7 mouse cellular contexts compared by ENCODE assay signal in genomic region chr5:57719594-57720185, GRCm38 (mm10). TPM values are rescaled to one million over a fixed set of nuclear protein-coding genes. Genes with fewer than 3 reads are reported as not detected.
DNase-seq lines count a peak whose midpoint lies in the region; ATAC-seq and TF ChIP-seq lines count a peak whose summit lies in the region.

No protein-coding gene starts in this region.

- no peaks in the 10 kb centered on the region for H3K27me3 ChIP-seq in Patski
- H3K27me3 ChIP-seq in hindbrain, embryonic 14.5 days (ENCODE audit: control insufficient read depth, insufficient read depth, low read length), result no peaks in the 10 kb centered on the region
- H3K27me3 ChIP-seq in stomach, embryonic 15.5 days (replicated peaks), result no peaks in the 10 kb centered on the region

- H3K36me3 ChIP-seq in hindbrain, embryonic 14.5 days (replicated peaks; ENCODE audit: control insufficient read depth, insufficient read depth), result no peaks in the 10 kb centered on the region
- no peaks in the 10 kb centered on the region for H3K36me3 ChIP-seq in stomach, embryonic 15.5 days

- peak overlapping the region; percentile 86 for H3K4me2 ChIP-seq in hindbrain, embryonic 14.5 days (replicated peaks)
- H3K4me2 ChIP-seq in stomach, embryonic 15.5 days, result peak overlapping the region; percentile 93

- in situ Hi-C loops in Patski (cut with MboI; ENCODE audit: low pct_unique_long_range_greater_than_20kb), result loop anchor here (5.0 to 10.0 kb wide), 2 partner anchors 55 to 148 kb away; no protein-coding TSS in a partner anchor

- peak overlapping the region; percentile 86 for H3K27ac ChIP-seq in hindbrain, embryonic 14.5 days
- no peak overlapping the region for H3K27ac ChIP-seq in stomach, embryonic 15.5 days

- intact Hi-C loops in left cerebral cortex, postnatal 4 days (cut with DNase I), result loop anchor here (5.0 kb wide), 2 partner anchors 1018 to 1512 kb away; no protein-coding TSS in a partner anchor

- TF ChIP-seq CTCF in Patski (IDR thresholded peaks at IDR 0.05), result no peak
- peak; percentile 53; the same call in 1 of the 2 replicates for TF ChIP-seq CTCF in brain, embryonic 14.5 days (IDR thresholded peaks at IDR 0.05; ENCODE audit: borderline replicate concordance, extremely low read depth, insufficient read depth, insufficient read length)

- H3K9ac ChIP-seq in hindbrain, embryonic 14.5 days, result peak overlapping the region; percentile 84
- H3K9ac ChIP-seq in stomach, embryonic 15.5 days, result peak overlapping the region; percentile 52

- peaks cover 13% of the 10 kb centered on the region for H3K4me1 ChIP-seq in hindbrain, embryonic 14.5 days (replicated peaks; ENCODE audit: control insufficient read depth, insufficient read depth, low read length)
- 0 out of 2 replicates have a peak, but pooled peaks cover 7% of the 10 kb centered on the region for H3K4me1 ChIP-seq in stomach, embryonic 15.5 days

- ATAC-seq in Patski, result peak; percentile 6
- no peak for ATAC-seq in hindbrain, embryonic 14.5 days (ENCODE audit: low FRiP score)
- no peak for ATAC-seq in stomach, embryonic 15.5 days (ENCODE audit: insufficient read depth, low FRiP score, low read depth)

- H3K9me3 ChIP-seq in hindbrain, embryonic 14.5 days (ENCODE audit: control insufficient read depth, low read length), result no peaks in the 10 kb centered on the region
- H3K9me3 ChIP-seq in stomach, embryonic 15.5 days, result no peaks in the 10 kb centered on the region

- CTCF ChIA-PET in Patski (lab: Charles Lee), result interaction anchor here (0.9 to 1.8 kb wide), 6 partner anchors 45 to 66 kb away, joined by 3 to 6 read pairs (median 3); no protein-coding TSS in a partner anchor

- no peak for TF ChIP-seq POLR2A in brain, embryonic 14.5 days (IDR thresholded peaks at IDR 0.05; ENCODE audit: borderline replicate concordance, extremely low read depth, insufficient read depth, insufficient read length, poor library complexity, severe bottlenecking)

- POLR2A ChIA-PET in Patski (lab: Charles Lee), result interaction anchor here (0.7 to 1.2 kb wide), 2 partner anchors 43 to 51 kb away, joined by 3 read pairs; no protein-coding TSS in a partner anchor

- under 1% methylated on average over 59 of the region's 59 CpGs for WGBS in hindbrain, embryonic 14.5 days
- under 1% methylated on average over 59 of the region's 59 CpGs for WGBS in stomach, embryonic 15.5 days

- DNase-seq in Patski (ENCODE audit: low read depth, low spot score), result no peak
- DNase-seq in brain, embryonic 14.5 days (ENCODE audit: low read depth), result peak; percentile 83
- DNase-seq in frontal cortex, postnatal 14 days (ENCODE audit: low spot score in 2 of 2), result peak; percentile 45 to 63
- DNase-seq in hindbrain, embryonic 14.5 days (ENCODE audit: low spot score), result peak; percentile 63
- peak; percentile 75 for DNase-seq in left cerebral cortex, postnatal 4 days
- DNase-seq in mesoderm, embryonic 11.5 days (ENCODE audit: low read depth, low spot score), result peak; percentile 56

- peak overlapping the region; percentile 56 for H3K4me3 ChIP-seq in hindbrain, embryonic 14.5 days (replicated peaks; ENCODE audit: low read length)
- H3K4me3 ChIP-seq in stomach, embryonic 15.5 days (replicated peaks), result peak overlapping the region; percentile 70

RNA-seq across cellular contexts. Expression of gene Pcdh7, which starts 1.9 kb away (rescaled TPM):
- 139 TPM for polyA plus RNA-seq in Patski (2021)
- 10.0 and 25.8 TPM in 2 replicates for polyA plus RNA-seq in brain, embryonic 14.5 days (2012; rRNA removed)
- polyA plus RNA-seq in hindbrain, embryonic 14.5 days (2014; fragmentation: Nextera tagmentation; extraction: Ambion mirVana), result 34.4 and 37.5 TPM in 2 replicates
- total RNA-seq in left cerebral cortex, postnatal 4 days (2021), result 100 to 1,000 TPM; 118 to 136 TPM
- 9.5 and 10.0 TPM in 2 replicates for polyA plus RNA-seq in stomach, embryonic 15.5 days (2015; fragmentation: Nextera tagmentation; extraction: Ambion mirVana)
